Mouse (Mus musculus) limb, embryonic 10.5 days (tissue): Measurements from ENCODE around the gene Tead1. TPM values are rescaled to one million over a fixed set of nuclear protein-coding genes. Genes with fewer than 3 reads are reported as not detected.

ENCODE experiments used
- DNase-seq: peaks from one replicate; pipeline ENCODE4 v3.0.0-alpha.2; 2017; ENCODE audit warnings: low spot score
- H3K27ac ChIP-seq: fragments of 300-500 bp; sonication (generic); 2 replicates; pipeline ENCODE4 v1.5.1; 2016; ENCODE audit warnings: mild to moderate bottlenecking
- H3K27me3 ChIP-seq: fragments of 300-500 bp; sonication (generic); 2 replicates; pipeline ENCODE4 v1.6.1; 2016; ENCODE audit warnings: low read depth, mild to moderate bottlenecking; ENCODE audit not compliant: poor library complexity, severe bottlenecking
- H3K36me3 ChIP-seq: fragments of 300-500 bp; sonication (generic); 2 replicates; pipeline ENCODE4 v1.6.1; 2016; ENCODE audit warnings: mild to moderate bottlenecking, moderate library complexity
- H3K4me1 ChIP-seq: fragments of 300-500 bp; sonication (generic); 2 replicates; pipeline ENCODE4 v1.6.1; 2016
- H3K4me3 ChIP-seq: fragments of 300-500 bp; sonication (generic); 2 replicates; pipeline ENCODE4 v1.5.1; 2016; ENCODE audit warnings: mild to moderate bottlenecking, moderate library complexity
- H3K9me3 ChIP-seq: fragments of 300-500 bp; sonication (generic); replicated peaks from 2 replicates; pipeline ENCODE4 v1.6.1; 2016; ENCODE audit warnings: mild to moderate bottlenecking
- WGBS: fragments of 180-500 bp; shearing (Covaris S2); methylation state at CpG from one replicate; pipeline ENCODE4 v1.1.7; 2016; 5-methylcytosine and 5-hydroxymethylcytosine counted together
- polyA plus RNA-seq: library from polyadenylated mRNA; unstranded; fragments of >200 nt; fragmentation: Nextera tagmentation; extraction: Ambion mirVana; gene quantifications from 2 replicates; pipeline ENCODE4 v1.2.1, GENCODE M21; 2016

The Tead1 gene
- polyA plus RNA-seq, 1 experiment from 2014 or later, result 17.3 TPM

- no peak for DNase-seq
- Histone ChIP-seq H3K27ac (peak overlapping the region; percentile 36; the same call in 1 of the 2 replicates), H3K4me3 (no peak overlapping the region), H3K4me1 (peaks cover 76% of the 10 kb centered on the region), H3K9me3 (no peaks in the 10 kb centered on the region), H3K27me3 (no peaks in the 10 kb centered on the region), H3K36me3 (0 out of 2 replicates have a peak, but pooled peaks cover under 1% of the 10 kb centered on the region)
- WGBS, result 69% methylated on average over 4 of the region's 4 CpGs
Observed at GRCm38 (mm10) chr7:112819833-112820232, 140.7 kb downstream of the Tead1 start.

- DNase-seq, result peak; percentile 44
- H3K9me3 ChIP-seq, result no peaks in the 10 kb centered on the region
- peak overlapping the region; percentile 76 for H3K27ac ChIP-seq
- no peaks in the 10 kb centered on the region for H3K36me3 ChIP-seq
- peaks cover 93% of the 10 kb centered on the region for H3K4me1 ChIP-seq
- peak overlapping the region; percentile 27 for H3K4me3 ChIP-seq
- no peaks in the 10 kb centered on the region for H3K27me3 ChIP-seq
- 11% methylated on average over 5 of the region's 5 CpGs for whole genome bisulfite sequencing
Observed at GRCm38 (mm10) chr7:112822879-112823278, 143.8 kb downstream of the Tead1 start.

- no peaks in the 10 kb centered on the region for H3K36me3 ChIP-seq
- WGBS, result 5% methylated on average over 5 of the region's 5 CpGs
- H3K4me3 ChIP-seq, result peak overlapping the region; percentile 27
- peak; percentile 65 for DNase-seq
- H3K27ac ChIP-seq, result peak overlapping the region; percentile 76
- peaks cover 98% of the 10 kb centered on the region for H3K4me1 ChIP-seq
- no peaks in the 10 kb centered on the region for H3K27me3 ChIP-seq
- no peaks in the 10 kb centered on the region for H3K9me3 ChIP-seq
Observed at GRCm38 (mm10) chr7:112823621-112824020, 144.5 kb downstream of the Tead1 start.

- Histone ChIP-seq H3K4me3 (peak overlapping the region; percentile 36), H3K27ac (peak overlapping the region; percentile 84), H3K36me3 (no peaks in the 10 kb centered on the region), H3K27me3 (no peaks in the 10 kb centered on the region), H3K9me3 (no peaks in the 10 kb centered on the region), H3K4me1 (peaks cover 92% of the 10 kb centered on the region)
- DNase-seq, result peak; percentile 70
- WGBS, result 5% methylated on average over 11 of the region's 11 CpGs
Observed at GRCm38 (mm10) chr7:112825339-112825781, 146.2 kb downstream of the Tead1 start.

GRCm38 (mm10) chr7:112826114-112826911 lies 147.2 kb downstream of the Tead1 start:
- Histone ChIP-seq H3K27ac (peak overlapping the region; percentile 84), H3K36me3 (no peaks in the 10 kb centered on the region), H3K9me3 (no peaks in the 10 kb centered on the region), H3K4me3 (peak overlapping the region; percentile 36), H3K4me1 (peaks cover 86% of the 10 kb centered on the region), H3K27me3 (no peaks in the 10 kb centered on the region)
- peak; percentile 85 for DNase-seq
- 19% methylated on average over 17 of the region's 17 CpGs for WGBS

- Histone ChIP-seq H3K36me3 (no peaks in the 10 kb centered on the region), H3K27ac (peak overlapping the region; percentile 68; the same call in 1 of the 2 replicates), H3K4me3 (no peak overlapping the region), H3K9me3 (no peaks in the 10 kb centered on the region), H3K27me3 (no peaks in the 10 kb centered on the region), H3K4me1 (peaks cover 81% of the 10 kb centered on the region)
- 46% methylated on average over 10 of the region's 10 CpGs for WGBS
- DNase-seq, result no peak
Observed at GRCm38 (mm10) chr7:112828016-112828695, 149.0 kb downstream of the Tead1 start.

GRCm38 (mm10) chr7:112828696-112829022 lies 149.5 kb downstream of the Tead1 start:
- H3K4me3 ChIP-seq, result no peak overlapping the region
- DNase-seq, result no peak
- H3K9me3 ChIP-seq, result no peaks in the 10 kb centered on the region
- peak overlapping the region; percentile 68; the same call in 1 of the 2 replicates for H3K27ac ChIP-seq
- no peaks in the 10 kb centered on the region for H3K27me3 ChIP-seq
- H3K36me3 ChIP-seq, result no peaks in the 10 kb centered on the region
- H3K4me1 ChIP-seq, result peaks cover 78% of the 10 kb centered on the region

- H3K4me1 ChIP-seq, result peaks cover 61% of the 10 kb centered on the region
- no peak for DNase-seq
- WGBS, result 76% methylated on average over 4 of the region's 4 CpGs
- no peaks in the 10 kb centered on the region for H3K27me3 ChIP-seq
- no peak overlapping the region for H3K4me3 ChIP-seq
- no peaks in the 10 kb centered on the region for H3K9me3 ChIP-seq
- H3K36me3 ChIP-seq, result no peaks in the 10 kb centered on the region
- no peak overlapping the region for H3K27ac ChIP-seq
Observed at GRCm38 (mm10) chr7:112830946-112831345, 151.8 kb downstream of the Tead1 start.

GRCm38 (mm10) chr7:112831446-112831845 lies 152.3 kb downstream of the Tead1 start:
- H3K4me3 ChIP-seq, result no peak overlapping the region
- peaks cover 58% of the 10 kb centered on the region for H3K4me1 ChIP-seq
- H3K27me3 ChIP-seq, result no peaks in the 10 kb centered on the region
- H3K27ac ChIP-seq, result no peak overlapping the region
- DNase-seq, result no peak
- WGBS, result 73% methylated on average over 4 of the region's 4 CpGs
- H3K9me3 ChIP-seq, result no peaks in the 10 kb centered on the region
- no peaks in the 10 kb centered on the region for H3K36me3 ChIP-seq

GRCm38 (mm10) chr7:112833132-112833531 lies 154.0 kb downstream of the Tead1 start:
- WGBS, result 84% methylated on average over 4 of the region's 4 CpGs
- Histone ChIP-seq H3K36me3 (0 out of 2 replicates have a peak, but pooled peaks cover 5% of the 10 kb centered on the region), H3K4me3 (no peak overlapping the region), H3K27ac (peak overlapping the region; percentile 26; the same call in 1 of the 2 replicates), H3K4me1 (peaks cover 41% of the 10 kb centered on the region), H3K27me3 (no peaks in the 10 kb centered on the region), H3K9me3 (no peaks in the 10 kb centered on the region)
- no peak for DNase-seq

- Histone ChIP-seq H3K27ac (no peak overlapping the region), H3K4me1 (peaks cover 40% of the 10 kb centered on the region), H3K36me3 (peaks cover 9% of the 10 kb centered on the region; the same call in 1 of the 2 replicates), H3K4me3 (no peak overlapping the region), H3K9me3 (no peaks in the 10 kb centered on the region), H3K27me3 (no peaks in the 10 kb centered on the region)
- 90% methylated on average over 9 of the region's 9 CpGs for WGBS
- no peak for DNase-seq
Observed at GRCm38 (mm10) chr7:112836076-112836475, 157.0 kb downstream of the Tead1 start.

GRCm38 (mm10) chr7:112838131-112838530 lies 159.0 kb downstream of the Tead1 start:
- DNase-seq, result no peak
- H3K4me1 ChIP-seq, result peaks cover 35% of the 10 kb centered on the region
- H3K9me3 ChIP-seq, result no peaks in the 10 kb centered on the region
- peaks cover 9% of the 10 kb centered on the region; the same call in 1 of the 2 replicates for H3K36me3 ChIP-seq
- H3K27me3 ChIP-seq, result no peaks in the 10 kb centered on the region
- no peak overlapping the region for H3K4me3 ChIP-seq
- WGBS, result 91% methylated on average over 6 of the region's 6 CpGs
- no peak overlapping the region for H3K27ac ChIP-seq

- Histone ChIP-seq H3K27me3 (no peaks in the 10 kb centered on the region), H3K36me3 (peaks cover 9% of the 10 kb centered on the region; the same call in 1 of the 2 replicates), H3K9me3 (no peaks in the 10 kb centered on the region), H3K27ac (no peak overlapping the region), H3K4me3 (no peak overlapping the region), H3K4me1 (peaks cover 29% of the 10 kb centered on the region)
- WGBS, result 45% methylated on average over 7 of the region's 7 CpGs
- DNase-seq, result no peak
Observed at GRCm38 (mm10) chr7:112840351-112840750, 161.2 kb downstream of the Tead1 start.
